23 mouse cellular contexts compared by ENCODE assay signal in genomic region chr2:117989215-117989614, GRCm38 (mm10).
DNase-seq lines count a peak whose midpoint lies in the region; ATAC-seq and TF ChIP-seq lines count a peak whose summit lies in the region.
"Had no signal": no experiment of that assay in that cellular context is flagged by ENCODE, and none has a peak within 500 bp of the region (broad histone marks: within the 10 kb centered on the region; RNA-seq: fewer than 3 reads in every experiment).

No protein-coding gene starts in this region.

- H3K4me3 ChIP-seq in heart, embryonic 12.5 days: no peak overlapping the region
- no peak overlapping the region for H3K4me3 ChIP-seq in heart, adult 2 months
- H3K4me3 ChIP-seq in midbrain, embryonic 11.5 days (ENCODE audit: low read depth, low read length): no peak overlapping the region
- no peak overlapping the region for H3K4me3 ChIP-seq in midbrain, embryonic 16.5 days (ENCODE audit: low read depth, low read length)
- H3K4me3 ChIP-seq: forebrain, embryonic 10.5 days; myocyte had no signal

- 0 out of 2 replicates have a peak, but pooled peaks have one; percentile 25 for ATAC-seq in heart, embryonic 12.5 days (ENCODE audit: insufficient number of reproducible peaks, low FRiP score)
- no peak for ATAC-seq in midbrain, embryonic 11.5 days (ENCODE audit: low FRiP score)
- no peak for ATAC-seq in midbrain, embryonic 16.5 days
- peak; percentile 89 for ATAC-seq in megakaryocyte, adult 5-6 weeks (ENCODE audit: poor library complexity, severe bottlenecking)
- ATAC-seq: forebrain, embryonic 16.5 days; inflammation-experienced regulatory T-cells, adult 6 months had no signal

- no peak for TF ChIP-seq POLR2A in heart, adult 2 months (IDR thresholded peaks at IDR 0.05; ENCODE audit: insufficient read depth, low read depth, low read length)

- no peaks in the 10 kb centered on the region for H3K9me3 ChIP-seq in heart, embryonic 12.5 days (replicated peaks)
- no peaks in the 10 kb centered on the region for H3K9me3 ChIP-seq in midbrain, embryonic 11.5 days (ENCODE audit: control insufficient read depth, low read length)
- H3K9me3 ChIP-seq in midbrain, embryonic 16.5 days (replicated peaks; ENCODE audit: control insufficient read depth, low read length, poor library complexity, severe bottlenecking): no peaks in the 10 kb centered on the region
- H3K9me3 ChIP-seq: forebrain, embryonic 10.5 days had no signal

- no peak for TF ChIP-seq CTCF in heart, adult 2 months (IDR thresholded peaks at IDR 0.05)

- intact Hi-C loops in heart, adult 2 months (cut with DNase I): no loop called here

- H3K79me2 ChIP-seq in heart, adult 2 months (replicated peaks; ENCODE audit: control insufficient read depth, insufficient read depth, low read length): no peaks in the 10 kb centered on the region

- TF ChIP-seq EP300 in heart, adult 2 months (IDR thresholded peaks at IDR 0.05; ENCODE audit: insufficient read depth, low read depth, low read length): no peak

- H3K27me3 ChIP-seq in heart, embryonic 12.5 days (replicated peaks): no peaks in the 10 kb centered on the region
- no peaks in the 10 kb centered on the region; the same call in 1 of the 2 replicates for H3K27me3 ChIP-seq in heart, adult 2 months (ENCODE audit: control insufficient read depth, insufficient read depth, low read length)
- no peaks in the 10 kb centered on the region for H3K27me3 ChIP-seq in midbrain, embryonic 11.5 days (ENCODE audit: control insufficient read depth, insufficient read depth, low read length)
- no peaks in the 10 kb centered on the region for H3K27me3 ChIP-seq in midbrain, embryonic 16.5 days (ENCODE audit: control insufficient read depth, insufficient read depth, low read depth, low read length)

- H3K9ac ChIP-seq in heart, embryonic 12.5 days: no peak overlapping the region
- no peak overlapping the region for H3K9ac ChIP-seq in heart, adult 2 months (ENCODE audit: low read depth, low read length)
- H3K9ac ChIP-seq in midbrain, embryonic 11.5 days (ENCODE audit: low read length): no peak overlapping the region
- no peak overlapping the region for H3K9ac ChIP-seq in midbrain, embryonic 16.5 days (ENCODE audit: low read depth, low read length)
- H3K9ac ChIP-seq: hindbrain, embryonic 14.5 days had no signal

- H3K27ac ChIP-seq in heart, embryonic 12.5 days (ENCODE audit: poor library complexity, severe bottlenecking): no peak overlapping the region
- no peak overlapping the region for H3K27ac ChIP-seq in heart, adult 2 months
- no peak overlapping the region for H3K27ac ChIP-seq in midbrain, embryonic 11.5 days (ENCODE audit: low read depth, low read length)
- no peak overlapping the region for H3K27ac ChIP-seq in midbrain, embryonic 16.5 days (ENCODE audit: low read length)
- H3K27ac ChIP-seq: forebrain, embryonic 10.5 days; hindbrain, embryonic 14.5 days had no signal

- WGBS in heart, embryonic 12.5 days: 52% methylated on average over 8 of the region's 8 CpGs
- 54% methylated on average over 8 of the region's 8 CpGs for whole genome bisulfite sequencing in heart, adult 2 months
- WGBS in midbrain, embryonic 11.5 days: 89% methylated on average over 8 of the region's 8 CpGs
- 86% methylated on average over 8 of the region's 8 CpGs for WGBS in midbrain, embryonic 16.5 days

- H3K36me3 ChIP-seq in heart, embryonic 12.5 days: no peaks in the 10 kb centered on the region
- H3K36me3 ChIP-seq in heart, adult 2 months (ENCODE audit: control insufficient read depth, insufficient read depth, low read length): no peaks in the 10 kb centered on the region
- no peaks in the 10 kb centered on the region for H3K36me3 ChIP-seq in midbrain, embryonic 11.5 days (ENCODE audit: control insufficient read depth, insufficient read depth, low read length)
- H3K36me3 ChIP-seq in midbrain, embryonic 16.5 days (ENCODE audit: control insufficient read depth, insufficient read depth, low read length): no peaks in the 10 kb centered on the region
- H3K36me3 ChIP-seq: forebrain, embryonic 10.5 days had no signal

- no peak overlapping the region for H3K4me2 ChIP-seq in heart, embryonic 12.5 days
- H3K4me2 ChIP-seq in midbrain, embryonic 11.5 days: no peak overlapping the region
- no peak overlapping the region for H3K4me2 ChIP-seq in midbrain, embryonic 16.5 days (ENCODE audit: low read length)
- H3K4me2 ChIP-seq: hindbrain, embryonic 14.5 days; liver, embryonic 11.5 days had no signal

- H3K4me1 ChIP-seq in heart, embryonic 12.5 days (replicated peaks): peaks cover 18% of the 10 kb centered on the region
- H3K4me1 ChIP-seq in heart, adult 2 months (ENCODE audit: control insufficient read depth, insufficient read depth, low read length): no peaks in the 10 kb centered on the region
- H3K4me1 ChIP-seq in midbrain, embryonic 11.5 days (ENCODE audit: control insufficient read depth, insufficient read depth, low read length): no peaks in the 10 kb centered on the region
- H3K4me1 ChIP-seq in midbrain, embryonic 16.5 days (ENCODE audit: control insufficient read depth, insufficient read depth, low read length): no peaks in the 10 kb centered on the region

- no peak for DNase-seq in heart, adult 2 months
- peak; percentile 82 for DNase-seq in midbrain, embryonic 11.5 days (ENCODE audit: low spot score, missing footprints)
- DNase-seq in natural killer cell, adult 2 months (ENCODE audit: low spot score in 2 of 2): no peak
- no peak for DNase-seq in kidney, adult 18-20 months
- DNase-seq: adrenal gland, postnatal 36 days; cerebellum, adult 11 months; cerebellum, postnatal 14 days; gastrocnemius, postnatal 10 days; heart, adult 18-20 months; kidney, adult 9 months; kidney, postnatal 14 days; layer of hippocampus, postnatal 36 days; lung, adult 18-20 months; midbrain, embryonic 14.5 days had no signal

Comparison
In these comparisons a context has a peak if more than half of its experiments do, and no peak if none do; other contexts are left out.
1. ATAC-seq: peak in heart, embryonic 12.5 days (single experiment) and megakaryocyte, adult 5-6 weeks (single experiment); none in midbrain, embryonic 11.5 days (single experiment) and midbrain, embryonic 16.5 days (single experiment).